Mouse (Mus musculus): ENCODE results near the gene Dnajb5. TPM values are rescaled to one million over a fixed set of nuclear protein-coding genes. Genes with fewer than 3 reads are reported as not detected.

Gene Dnajb5
- polyA plus RNA-seq, 1 experiment from 2014 or later = 6.9 TPM

DNA sequence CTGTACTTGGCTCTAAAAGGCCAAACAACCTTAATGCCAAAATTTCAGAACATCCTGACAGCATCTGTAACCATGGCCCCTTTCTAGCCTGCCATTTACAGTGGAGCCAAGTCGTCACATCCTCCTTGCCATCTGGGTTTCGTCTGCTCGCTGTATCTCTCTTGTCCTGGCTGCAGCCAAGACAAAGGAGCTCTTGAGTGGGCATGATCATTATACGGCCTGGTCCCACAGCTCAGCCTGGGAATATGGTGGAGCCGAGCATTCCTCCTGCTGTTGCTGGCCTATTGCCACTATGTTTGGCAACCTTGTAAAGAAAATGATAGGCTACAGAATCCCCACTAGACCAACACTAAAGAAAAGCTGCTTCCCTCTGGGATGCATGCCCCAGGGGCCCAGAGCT, 6.3 kb upstream of the Dnajb5 start:
- WGBS = 69% methylated on average over 5 of the region's 5 CpGs
- Histone ChIP-seq H3K36me3 (ENCODE audit: insufficient read depth) (no peaks in the 10 kb centered on the region), H3K9ac (no peak overlapping the region), H3K27me3 (ENCODE audit: insufficient read depth, low read length) (no peaks in the 10 kb centered on the region), H3K4me1 (ENCODE audit: insufficient read depth) (no peaks in the 10 kb centered on the region), H3K27ac (ENCODE audit: low read depth) (no peak overlapping the region), H3K4me3 (ENCODE audit: low read depth, low read length) (no peak overlapping the region), H3K4me2 (no peak overlapping the region), H3K9me3 (ENCODE audit: low read depth, low read length) (no peaks in the 10 kb centered on the region)
- TF ChIP-seq CTCF (IDR thresholded peaks at IDR 0.05; ENCODE audit: low read depth) = no peak
- ATAC-seq (ENCODE audit: insufficient read depth) (no peak), DNase-seq (peak; percentile 32)

DNA sequence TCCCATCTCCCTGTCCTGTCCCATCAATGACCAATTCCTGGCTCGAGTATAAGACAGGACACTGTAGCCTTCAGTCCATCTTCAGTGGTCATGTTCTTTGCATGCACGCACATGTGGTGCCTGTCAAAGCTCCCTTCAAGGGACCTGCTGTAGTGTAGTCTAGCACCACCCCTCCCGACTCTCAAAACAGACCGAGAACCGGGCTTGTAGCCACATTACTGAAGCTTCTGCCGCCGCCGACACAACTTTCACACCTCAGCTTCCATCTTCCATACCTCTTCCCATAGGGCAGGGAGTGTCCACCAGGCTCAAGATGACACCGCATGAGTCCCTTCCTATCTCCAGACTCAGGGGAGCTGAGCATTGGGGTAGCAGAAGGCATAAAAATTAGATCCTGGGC, 5.4 kb upstream of the Dnajb5 start:
- no peak overlapping the region for H3K27ac ChIP-seq (ENCODE audit: low read depth)
- H3K9ac ChIP-seq = no peak overlapping the region
- no peak for TF ChIP-seq CTCF (IDR thresholded peaks at IDR 0.05; ENCODE audit: low read depth)
- no peak overlapping the region for H3K4me3 ChIP-seq (ENCODE audit: low read depth, low read length)
- H3K9me3 ChIP-seq (ENCODE audit: low read depth, low read length) = no peaks in the 10 kb centered on the region
- H3K27me3 ChIP-seq (ENCODE audit: insufficient read depth, low read length) = no peaks in the 10 kb centered on the region
- DNase-seq (no peak), ATAC-seq (ENCODE audit: insufficient read depth) (no peak)
- H3K36me3 ChIP-seq (ENCODE audit: insufficient read depth) = no peaks in the 10 kb centered on the region
- WGBS = 73% methylated on average over 9 of the region's 9 CpGs
- no peak overlapping the region for H3K4me2 ChIP-seq
- H3K4me1 ChIP-seq (ENCODE audit: insufficient read depth) = no peaks in the 10 kb centered on the region

DNA sequence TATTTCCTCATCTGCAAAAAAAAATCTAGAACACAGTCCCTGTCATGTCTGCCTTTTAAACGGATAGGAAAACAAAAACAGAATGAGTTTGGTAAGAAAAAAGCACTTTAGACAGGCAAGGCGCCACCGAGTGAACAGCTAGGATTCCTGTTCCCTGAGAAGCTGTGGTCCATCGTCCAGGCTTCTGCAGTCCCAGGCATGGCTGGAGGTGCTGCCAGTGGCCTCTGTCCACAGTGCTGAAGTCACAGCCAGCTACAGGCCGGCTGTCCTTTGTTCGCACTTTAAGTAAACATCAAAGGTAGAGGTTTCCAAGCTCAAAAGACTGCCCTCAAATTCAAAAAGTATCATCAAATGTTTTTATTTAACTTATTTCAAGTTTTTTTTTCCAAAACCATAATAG, 4.6 kb upstream of the Dnajb5 start:
- no peaks in the 10 kb centered on the region for H3K27me3 ChIP-seq (ENCODE audit: insufficient read depth, low read length)
- DNase-seq = peak; percentile 85
- no peaks in the 10 kb centered on the region for H3K9me3 ChIP-seq (ENCODE audit: low read depth, low read length)
- ATAC-seq (ENCODE audit: insufficient read depth) = no peak
- no peak overlapping the region for H3K4me2 ChIP-seq
- 4% methylated on average over 6 of the region's 6 CpGs for WGBS
- H3K36me3 ChIP-seq (ENCODE audit: insufficient read depth) = no peaks in the 10 kb centered on the region
- H3K27ac ChIP-seq (ENCODE audit: low read depth) = no peak overlapping the region
- H3K9ac ChIP-seq = no peak overlapping the region
- TF ChIP-seq CTCF (IDR thresholded peaks at IDR 0.05; ENCODE audit: low read depth) = no peak
- H3K4me1 ChIP-seq (ENCODE audit: insufficient read depth) = no peaks in the 10 kb centered on the region
- H3K4me3 ChIP-seq (ENCODE audit: low read depth, low read length) = no peak overlapping the region

DNA sequence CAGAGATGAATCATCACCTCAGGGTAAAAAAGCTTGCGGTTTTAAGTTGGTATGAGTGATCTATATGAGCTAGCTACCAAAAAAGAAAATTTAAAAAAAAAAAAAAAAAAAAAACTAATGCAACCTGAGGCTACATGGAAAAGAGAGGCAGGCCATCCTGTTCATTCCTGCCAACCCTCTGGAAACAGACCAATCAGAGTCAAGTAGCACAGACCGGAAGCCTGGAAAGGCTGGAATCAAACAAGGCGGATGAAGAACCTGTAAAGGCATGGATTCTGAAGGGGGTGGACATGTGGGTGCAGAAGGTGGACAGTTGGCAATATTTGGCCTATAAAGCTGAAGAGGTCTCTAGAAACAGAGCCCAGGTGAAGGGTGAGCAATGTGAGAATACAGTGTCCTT, 4.2 kb upstream of the Dnajb5 start:
- H3K9me3 ChIP-seq (ENCODE audit: low read depth, low read length) = no peaks in the 10 kb centered on the region
- 81% methylated on average over 3 of the region's 3 CpGs for WGBS
- DNase-seq (no peak), ATAC-seq (ENCODE audit: insufficient read depth) (no peak)
- no peaks in the 10 kb centered on the region for H3K27me3 ChIP-seq (ENCODE audit: insufficient read depth, low read length)
- no peak overlapping the region for H3K27ac ChIP-seq (ENCODE audit: low read depth)
- H3K36me3 ChIP-seq (ENCODE audit: insufficient read depth) = no peaks in the 10 kb centered on the region
- H3K9ac ChIP-seq = no peak overlapping the region
- H3K4me3 ChIP-seq (ENCODE audit: low read depth, low read length) = no peak overlapping the region
- no peak for TF ChIP-seq CTCF (IDR thresholded peaks at IDR 0.05; ENCODE audit: low read depth)
- no peak overlapping the region for H3K4me2 ChIP-seq
- peaks cover 4% of the 10 kb centered on the region; the same call in 1 of the 2 replicates for H3K4me1 ChIP-seq (ENCODE audit: insufficient read depth)

DNA sequence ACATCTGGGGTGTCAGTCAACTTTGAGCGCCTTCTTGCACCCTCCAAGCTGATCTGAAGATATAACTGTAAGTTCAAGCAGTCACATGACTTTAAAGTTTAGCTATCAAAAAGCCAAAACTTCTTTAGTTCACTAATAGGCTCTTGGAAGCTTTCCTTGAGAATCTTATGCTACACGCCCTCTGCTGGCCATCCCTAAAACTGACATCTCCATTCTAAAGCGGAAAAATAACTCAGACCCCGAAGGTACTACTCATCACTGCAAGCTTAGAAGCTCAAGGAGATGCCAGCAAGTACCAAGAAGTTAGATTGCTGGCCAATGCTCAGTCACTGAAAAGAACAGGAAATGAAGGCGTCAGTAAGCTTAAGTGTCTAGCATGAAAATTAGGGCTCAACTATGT, 3.7 kb upstream of the Dnajb5 start:
- peak; percentile 66 for TF ChIP-seq CTCF (IDR thresholded peaks at IDR 0.05; ENCODE audit: low read depth)
- Histone ChIP-seq H3K27ac (ENCODE audit: low read depth) (no peak overlapping the region), H3K36me3 (ENCODE audit: insufficient read depth) (no peaks in the 10 kb centered on the region), H3K4me2 (no peak overlapping the region), H3K9me3 (ENCODE audit: low read depth, low read length) (no peaks in the 10 kb centered on the region), H3K27me3 (ENCODE audit: insufficient read depth, low read length) (no peaks in the 10 kb centered on the region), H3K4me3 (ENCODE audit: low read depth, low read length) (no peak overlapping the region), H3K4me1 (ENCODE audit: insufficient read depth) (peaks cover 6% of the 10 kb centered on the region; the same call in 1 of the 2 replicates), H3K9ac (no peak overlapping the region)
- peak; percentile 85 for DNase-seq
- no peak for ATAC-seq (ENCODE audit: insufficient read depth)
- WGBS = 6% methylated on average over 5 of the region's 5 CpGs

DNA sequence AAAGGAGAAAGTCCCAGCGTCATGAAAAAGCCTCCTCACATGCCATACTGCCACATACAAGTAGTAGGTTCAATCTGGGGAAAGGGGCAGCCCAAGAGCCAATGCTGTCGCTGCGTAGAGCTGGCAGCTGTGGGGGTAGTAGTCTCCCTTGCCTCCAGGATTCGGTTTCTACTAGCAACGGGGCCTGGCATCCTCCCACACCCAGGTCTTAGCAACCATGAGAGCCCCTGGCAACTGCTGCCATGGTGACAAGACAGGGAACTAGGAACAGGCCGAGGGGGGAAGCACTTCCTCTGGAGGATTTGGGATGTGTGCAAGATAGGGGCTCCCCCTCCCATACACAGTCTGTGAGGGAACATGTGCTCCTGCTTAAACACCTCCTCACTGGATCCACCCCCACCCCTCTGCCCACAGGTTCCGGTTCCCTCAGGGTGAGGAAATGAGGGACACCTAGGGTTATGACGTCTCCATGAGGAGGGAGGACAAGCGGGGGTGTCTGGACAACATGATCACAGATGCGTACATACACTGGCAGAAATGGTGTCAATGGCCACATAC, 2.8 kb upstream of the Dnajb5 start:
- Histone ChIP-seq H3K36me3 (ENCODE audit: insufficient read depth) (no peaks in the 10 kb centered on the region), H3K4me3 (ENCODE audit: low read depth, low read length) (no peak overlapping the region), H3K4me2 (no peak overlapping the region), H3K9me3 (ENCODE audit: low read depth, low read length) (no peaks in the 10 kb centered on the region), H3K27me3 (ENCODE audit: insufficient read depth, low read length) (no peaks in the 10 kb centered on the region), H3K9ac (no peak overlapping the region), H3K4me1 (ENCODE audit: insufficient read depth) (peaks cover 6% of the 10 kb centered on the region; the same call in 1 of the 2 replicates), H3K27ac (ENCODE audit: low read depth) (no peak overlapping the region)
- DNase-seq (no peak), ATAC-seq (ENCODE audit: insufficient read depth) (no peak)
- no peak for TF ChIP-seq CTCF (IDR thresholded peaks at IDR 0.05; ENCODE audit: low read depth)
- WGBS = 59% methylated on average over 10 of the region's 10 CpGs

DNA sequence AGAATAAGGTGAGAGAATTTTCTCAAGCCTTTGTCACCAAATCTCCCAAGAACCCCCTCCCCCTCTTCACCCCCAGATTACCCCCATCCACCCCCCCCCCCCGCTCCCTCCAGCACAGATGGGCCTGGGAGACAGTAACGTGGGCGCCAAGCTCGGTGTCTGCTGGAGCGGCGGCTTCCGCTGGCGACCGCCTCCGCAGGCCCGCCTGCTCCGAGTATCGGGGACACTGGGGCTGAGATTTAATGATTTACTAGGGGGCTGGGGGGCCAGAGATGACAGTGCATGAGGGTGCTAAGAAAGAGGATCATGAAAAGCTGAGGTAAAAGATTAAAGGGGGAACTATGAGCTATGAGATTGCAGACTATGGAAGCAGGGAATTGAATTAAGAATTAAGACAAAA, 1.1 kb upstream of the Dnajb5 start:
- no peak for TF ChIP-seq CTCF (IDR thresholded peaks at IDR 0.05; ENCODE audit: low read depth)
- no peaks in the 10 kb centered on the region for H3K27me3 ChIP-seq (ENCODE audit: insufficient read depth, low read length)
- no peak overlapping the region for H3K9ac ChIP-seq
- WGBS = 22% methylated on average over 13 of the region's 13 CpGs
- H3K4me1 ChIP-seq (ENCODE audit: insufficient read depth) = peaks cover 6% of the 10 kb centered on the region; the same call in 1 of the 2 replicates
- H3K27ac ChIP-seq (ENCODE audit: low read depth) = no peak overlapping the region
- peak overlapping the region; percentile 75 for H3K4me2 ChIP-seq
- no peaks in the 10 kb centered on the region for H3K36me3 ChIP-seq (ENCODE audit: insufficient read depth)
- DNase-seq (no peak), ATAC-seq (ENCODE audit: insufficient read depth) (no peak)
- H3K4me3 ChIP-seq (ENCODE audit: low read depth, low read length) = no peak overlapping the region
- no peaks in the 10 kb centered on the region for H3K9me3 ChIP-seq (ENCODE audit: low read depth, low read length)
